Mouse (Mus musculus) adrenal gland, adult 8-10 months (tissue): ENCODE measurements around the gene Tcstv1. TPM values are rescaled to one million over a fixed set of nuclear protein-coding genes. Genes with fewer than 3 reads are reported as not detected.
"Not testable (repeated sequence)": the region's sequence is repeated elsewhere in the genome, so short reads cannot be mapped to it uniquely, and the experiment has no call there.

Experiments
- DNase-seq: peaks from one replicate; pipeline ENCODE4 v3.0.0; 2022
- total RNA-seq, 4 experiments: library from RNA; stranded (reverse); gene quantifications; 2 replicates each; pipeline ENCODE4 v1.2.4; 2022

The Tcstv1 gene
- not detected for total RNA-seq

DNA sequence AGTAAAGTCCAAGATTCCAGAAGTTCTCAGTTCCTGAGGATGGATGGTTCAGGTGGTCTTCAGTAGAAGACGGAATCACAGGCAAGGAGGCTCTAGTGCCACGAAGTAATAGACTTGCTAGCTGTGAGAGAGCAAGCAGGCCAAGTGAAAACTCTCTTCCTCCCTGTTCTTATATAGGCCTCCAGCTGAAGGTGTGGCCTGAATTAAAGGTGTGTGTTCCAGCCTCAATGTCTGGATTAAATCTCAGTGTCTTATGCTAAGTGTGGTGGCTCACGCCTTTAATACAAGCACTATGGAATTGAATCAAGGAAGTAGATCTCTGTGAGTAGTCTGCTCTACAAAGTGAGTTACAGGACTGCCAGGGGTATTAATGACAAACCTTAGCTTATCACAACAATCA lies at the start of gene Tcstv1:
Tcstv1 (minus strand) TSS at position 101 of the 400 bp plus-strand sequence.
- DNase-seq, result not testable (repeated sequence)

GRCm38 (mm10) chr13:119929172-119929571 lies 34.6 kb upstream of the Tcstv1 start, which contains the start of gene Gm21761:
Gm21761 (minus strand) TSS chr13:119929272.
- DNase-seq, result not testable (repeated sequence)

- not testable (repeated sequence) for DNase-seq
These were observed 30.2 kb upstream of the Tcstv1 start for GRCm38 (mm10) chr13:119924597-119925340.

DNA sequence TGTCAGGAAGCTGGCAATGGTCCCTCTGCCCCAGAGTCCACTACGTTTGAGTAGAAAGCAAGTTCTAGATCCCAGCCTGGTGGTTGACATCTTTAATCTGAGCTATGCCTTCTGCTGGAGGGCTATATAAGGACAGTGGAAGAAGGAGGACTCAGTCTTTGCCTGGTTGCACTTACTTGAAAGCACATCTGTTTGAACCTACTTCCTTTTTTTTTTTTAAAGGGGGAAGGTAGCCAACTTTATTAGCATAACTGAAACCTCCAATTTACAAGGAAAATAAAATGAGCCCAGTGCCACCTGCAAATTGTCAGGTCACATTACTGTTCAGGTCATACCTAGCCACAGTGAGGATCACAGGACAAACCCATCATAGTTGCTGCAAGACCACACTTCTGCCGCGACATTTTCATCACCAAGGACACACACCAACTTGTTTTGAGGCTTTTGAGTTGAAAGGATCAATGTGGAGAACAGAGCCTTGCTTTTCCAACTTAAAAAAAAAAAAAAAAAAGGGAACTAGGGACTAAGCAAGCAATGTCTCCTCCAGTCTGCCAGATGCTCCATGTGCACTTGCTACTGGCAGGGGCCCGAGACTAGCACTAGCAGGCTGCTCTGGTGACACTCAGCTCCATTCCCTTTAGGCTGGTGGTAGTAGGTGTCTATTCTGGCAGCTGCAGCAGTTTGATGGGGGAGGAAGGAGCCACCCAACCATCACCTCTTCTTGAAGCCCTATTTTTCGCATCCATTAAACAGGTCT lies 22.6 kb upstream of the Tcstv1 start:
- not testable (repeated sequence) for DNase-seq

GRCm38 (mm10) chr13:119916449-119916848 lies 21.9 kb upstream of the Tcstv1 start:
- not testable (repeated sequence) for DNase-seq

DNA sequence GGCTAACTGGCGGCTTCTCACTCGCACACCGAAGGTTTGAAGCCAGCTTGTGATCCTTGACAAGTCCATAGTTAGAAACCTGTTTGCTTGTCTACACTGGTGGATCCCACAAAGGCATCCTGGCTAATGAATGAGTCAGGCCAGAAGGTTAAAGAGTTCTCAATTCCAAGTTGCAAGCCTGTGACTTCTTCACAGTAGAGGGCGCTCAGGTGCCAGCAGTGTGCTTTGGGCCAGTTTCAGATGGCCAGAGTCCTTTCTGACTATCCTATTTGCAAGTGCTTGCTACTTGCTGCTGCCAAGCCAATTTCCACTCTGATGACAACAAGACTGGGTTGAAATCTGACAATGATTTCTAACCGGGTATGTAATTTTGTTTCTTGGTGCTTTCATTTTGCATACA lies 4.0 kb upstream of the Tcstv1 start:
- DNase-seq, result not testable (repeated sequence)

DNA sequence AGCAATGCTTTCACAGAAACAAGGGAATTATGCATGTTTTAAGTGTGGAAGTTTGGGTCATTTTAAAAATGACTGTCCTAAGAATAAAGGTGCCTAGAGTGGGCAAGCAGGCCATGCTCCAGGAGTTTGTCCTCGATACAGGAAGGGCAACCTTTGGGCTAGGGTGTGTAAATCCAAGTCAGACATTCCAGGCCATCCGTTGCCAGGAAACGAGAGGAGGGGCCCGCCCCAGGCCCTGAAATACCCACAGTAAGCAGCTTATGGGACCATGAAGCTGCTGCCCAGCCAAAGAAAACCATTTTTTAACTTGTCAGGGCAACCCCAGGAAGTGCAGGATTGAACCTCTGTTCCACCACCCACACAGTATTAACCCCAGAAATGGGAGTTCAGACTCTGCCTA lies 7.7 kb downstream of the Tcstv1 start:
- not testable (repeated sequence) for DNase-seq

DNA sequence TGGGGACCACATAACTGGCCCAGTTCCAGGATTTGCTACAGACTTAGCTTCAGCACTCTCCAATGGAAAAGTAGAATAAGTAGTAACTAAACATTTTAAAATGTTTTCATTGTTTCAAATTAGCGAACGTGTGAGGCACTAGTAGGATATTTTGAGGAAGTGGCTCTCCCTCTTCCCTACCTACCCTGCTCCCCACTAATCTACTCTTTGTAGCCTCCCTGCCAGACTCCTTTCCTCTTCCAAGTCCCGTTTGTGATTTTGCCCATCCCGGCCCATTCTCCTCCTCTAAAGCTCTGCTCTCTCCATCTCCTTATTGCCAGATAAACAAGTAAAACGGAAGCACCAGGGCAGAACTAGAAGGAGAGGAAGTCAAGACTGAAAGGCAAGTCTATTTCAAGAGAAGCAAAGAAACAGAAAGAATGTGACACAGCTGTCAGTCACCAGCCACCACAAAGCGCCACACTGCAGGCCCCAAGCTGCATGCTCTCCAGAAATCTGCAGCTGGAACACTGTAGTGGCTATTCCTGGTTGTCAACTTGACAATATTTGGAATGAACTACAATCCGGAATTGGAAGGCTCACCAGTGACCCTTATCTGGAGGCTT lies 30.1 kb downstream of the Tcstv1 start:
- not testable (repeated sequence) for DNase-seq

DNA sequence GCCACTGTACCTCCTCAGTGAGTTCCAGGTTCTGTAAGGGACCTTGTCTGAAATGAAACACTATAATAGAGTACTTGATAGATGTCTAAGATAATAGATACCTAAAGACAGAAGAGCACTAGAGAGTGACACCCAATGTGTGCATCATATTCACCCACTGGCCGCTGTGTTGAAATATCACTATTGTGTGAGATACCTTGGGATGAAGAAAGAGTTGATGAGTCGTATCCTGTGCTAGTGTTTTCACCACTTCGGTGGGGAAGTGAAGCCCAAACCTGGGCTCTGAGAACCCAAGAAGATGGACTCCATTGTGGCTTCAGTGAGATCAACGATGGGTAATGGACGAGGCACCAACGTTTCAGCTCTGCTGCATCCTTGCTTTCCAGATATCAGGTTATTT lies 32.2 kb downstream of the Tcstv1 start:
- not testable (repeated sequence) for DNase-seq

Other genes starting within 250 kb of the Tcstv1 start
- 100 to 1,000 TPM; 154 to 280 (median 237) TPM for gene Hmgcs1, start 204.4 kb downstream of the Tcstv1 start, total RNA-seq
- gene Nim1k, start 138.9 kb downstream of the Tcstv1 start, total RNA-seq, result 1 to 10 TPM; 2.4 to 2.7 (median 2.4) TPM
- 10 to 100 TPM; 30.8 to 39.5 (median 34.5) TPM for gene Zfp131, start 103.9 kb downstream of the Tcstv1 start, total RNA-seq
- gene AF067063, start 64.6 kb downstream of the Tcstv1 start, total RNA-seq, result not detected
- not detected for gene D13Ertd608e, start 58.8 kb downstream of the Tcstv1 start, total RNA-seq
- not detected for gene Gm21761, start 34.5 kb upstream of the Tcstv1 start, total RNA-seq
- not detected for gene B020031M17Rik, start 56.0 kb upstream of the Tcstv1 start, total RNA-seq
- gene Gm36079, start 132.2 kb upstream of the Tcstv1 start, total RNA-seq, result not detected
- gene Gm21188, start 157.4 kb upstream of the Tcstv1 start, total RNA-seq, result under 1 TPM in 3 of 4 experiments, not detected in 1; 0.21 to 0.54 (median 0.25) TPM
- not detected for gene Gm20767, start 245.5 kb upstream of the Tcstv1 start, total RNA-seq